Mouse (Mus musculus): ENCODE results near the gene Slc2a8. TPM values are rescaled to one million over a fixed set of nuclear protein-coding genes. Genes with fewer than 3 reads are reported as not detected.

Slc2a8 gene
- total and polyA plus RNA-seq, 3 experiments: 7.4 to 16.0 TPM; not detected in 1

DNA sequence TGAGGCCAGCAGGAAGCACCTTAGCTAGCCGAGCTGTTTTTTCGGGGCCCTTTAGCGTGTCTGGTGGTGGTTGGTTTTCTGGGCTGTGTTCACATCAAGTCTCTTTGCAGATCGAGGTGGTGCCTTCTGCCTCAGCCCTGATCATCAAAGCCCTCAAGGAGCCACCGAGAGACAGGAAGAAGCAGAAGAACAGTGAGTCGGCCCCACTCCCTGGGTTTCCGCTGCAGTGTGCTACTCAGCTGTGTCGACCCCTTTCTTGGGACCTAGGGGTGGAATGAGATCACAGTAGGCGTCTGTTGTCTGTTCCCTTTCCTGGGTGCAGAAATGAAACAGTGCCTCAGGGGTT, 19.0 kb downstream of the Slc2a8 start:
- peaks cover 50% of the 10 kb centered on the region for H3K79me2 ChIP-seq (ENCODE audit: control insufficient read depth, insufficient read depth, low read length, poor library complexity)
- H3K36me3 ChIP-seq (ENCODE audit: control insufficient read depth in 1 of 2, insufficient read depth in 2 of 2, low read length in 2 of 2): peaks cover 6 to 12% of the 10 kb centered on the region in 2 experiments
- DNase-seq (ENCODE audit: low read depth, low spot score): peak; percentile 49

DNA sequence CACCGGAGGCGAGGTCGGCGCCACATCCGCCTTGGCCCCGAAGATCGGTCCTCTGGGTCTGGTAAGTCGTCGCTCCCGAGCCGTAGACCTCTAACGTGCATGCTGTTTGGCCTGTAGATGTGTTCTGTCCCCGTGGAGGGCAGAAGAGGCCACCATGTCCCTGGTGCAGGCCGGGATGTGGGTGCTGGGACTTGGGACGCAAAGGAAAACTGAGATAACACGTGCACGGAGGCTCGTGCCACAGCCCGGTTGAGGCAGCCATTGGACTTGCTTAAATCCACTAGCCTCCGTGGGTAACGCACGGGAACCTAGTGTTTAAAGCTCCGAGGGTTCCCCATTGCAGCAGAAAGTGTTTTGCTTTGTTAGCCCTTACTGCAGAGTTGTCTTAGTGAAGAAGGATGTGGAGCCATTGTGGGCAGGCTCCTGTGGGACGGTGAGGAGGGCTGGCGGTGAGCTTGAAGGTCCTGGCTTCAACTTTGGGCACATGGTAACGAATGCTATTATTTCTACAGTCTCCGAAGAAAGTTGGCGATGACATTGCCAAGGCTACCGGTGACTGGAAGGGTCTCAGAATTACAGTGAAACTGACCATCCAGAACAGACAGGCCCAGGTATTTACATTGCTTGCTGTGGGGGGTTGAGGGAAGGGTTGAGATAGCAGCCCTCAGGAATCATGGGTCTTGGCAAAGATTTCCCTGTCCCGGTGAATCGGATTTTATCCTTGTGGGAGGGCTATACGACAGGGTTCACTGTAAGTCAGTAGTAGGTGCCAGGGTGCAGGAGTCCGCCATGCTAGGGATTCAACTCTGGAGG, 19.6 kb downstream of the Slc2a8 start:
- Histone ChIP-seq H3K9me3 (replicated peaks; ENCODE audit: insufficient read depth, low read length) (no peaks in the 10 kb centered on the region), H3K36me3 (ENCODE audit: control insufficient read depth in 1 of 2, insufficient read depth in 2 of 2, low read length in 2 of 2) (peaks cover 6 to 12% of the 10 kb centered on the region in 2 experiments), H3K27me3 (ENCODE audit: control insufficient read depth in 1 of 2, insufficient read depth in 2 of 2, low read length in 2 of 2) (no peaks in the 10 kb centered on the region), H3K4me1 (ENCODE audit: control insufficient read depth in 1 of 2, insufficient read depth in 2 of 2, low read length in 2 of 2) (peaks cover 0 to 13% of the 10 kb centered on the region in 2 experiments; a peak in 3 of 4 replicates), H3K9ac (ENCODE audit: control insufficient read depth, low read depth, low read length, poor library complexity, severe bottlenecking) (peak overlapping the region; percentile 91), H3K79me2 (ENCODE audit: control insufficient read depth, insufficient read depth, low read length, poor library complexity) (peaks cover 50% of the 10 kb centered on the region), H3K27ac (ENCODE audit: control insufficient read depth, low read depth, low read length) (peak overlapping the region; percentile 95), H3K4me3 (ENCODE audit: control insufficient read depth in 1 of 2, insufficient read depth in 1 of 2, low read depth in 2 of 2, low read length in 2 of 2) (peak overlapping the region; percentile 51 to 84)
- TF ChIP-seq POLR2AphosphoS5 (IDR thresholded peaks at IDR 0.05; ENCODE audit: borderline replicate concordance, low read depth, low read length) (0 out of 2 replicates have a peak, but pooled peaks have one; percentile 4), MAZ (IDR thresholded peaks at IDR 0.05; ENCODE audit: low read depth, low read length) (no peak), ZMIZ1 (IDR thresholded peaks at IDR 0.05; ENCODE audit: low read depth, low read length) (0 out of 2 replicates have a peak, but pooled peaks have one; percentile 13), UBTF (IDR thresholded peaks at IDR 0.05; ENCODE audit: borderline replicate concordance, insufficient read depth, low read depth, low read length) (no peak), POLR2A (IDR thresholded peaks at IDR 0.05; ENCODE audit: control insufficient read depth in 1 of 2, insufficient read depth in 1 of 2, low read depth in 1 of 2, low read length in 2 of 2, poor library complexity in 1 of 2) (peak; percentile 2 to 27; a peak in 2 of 4 replicates), POLR2AphosphoS2 (IDR thresholded peaks at IDR 0.05; ENCODE audit: low read length) (0 out of 2 replicates have a peak, but pooled peaks have one; percentile 24), GATA1 (IDR thresholded peaks at IDR 0.05; ENCODE audit: low read depth, low read length) (no peak), SMC3 (IDR thresholded peaks at IDR 0.05; ENCODE audit: low read depth, low read length) (no peak), HCFC1 (IDR thresholded peaks at IDR 0.05; ENCODE audit: low read depth, low read length) (0 out of 2 replicates have a peak, but pooled peaks have one; percentile 18), CHD1 (IDR thresholded peaks at IDR 0.05; ENCODE audit: low read depth, low read length) (peak; percentile 95; the same call in 1 of the 2 replicates), TBP (IDR thresholded peaks at IDR 0.05; ENCODE audit: low read depth, low read length) (0 out of 2 replicates have a peak, but pooled peaks have one; percentile 24)
- DNase-seq (ENCODE audit: low read depth, low spot score): peak; percentile 61

More for the DNA sequence above, 19.0 kb downstream of the Slc2a8 start:
- TF ChIP-seq POLR2A (IDR thresholded peaks at IDR 0.05; ENCODE audit: control insufficient read depth in 1 of 2, insufficient read depth in 1 of 2, low read depth in 1 of 2, low read length in 2 of 2, poor library complexity in 1 of 2) (peak in 1 of 2 experiments; percentile 9; a peak in 2 of 4 replicates), ZC3H11A (IDR thresholded peaks at IDR 0.05; ENCODE audit: low read depth, low read length) (no peak), ZMIZ1 (IDR thresholded peaks at IDR 0.05; ENCODE audit: low read depth, low read length) (0 out of 2 replicates have a peak, but pooled peaks have one; percentile 39), ZNF384 (IDR thresholded peaks at IDR 0.05; ENCODE audit: low read depth, low read length) (no peak)
- no peaks in the 10 kb centered on the region for H3K27me3 ChIP-seq (ENCODE audit: control insufficient read depth in 1 of 2, insufficient read depth in 2 of 2, low read length in 2 of 2)
- H3K9ac ChIP-seq (ENCODE audit: control insufficient read depth, low read depth, low read length, poor library complexity, severe bottlenecking): peak overlapping the region; percentile 91
- no peaks in the 10 kb centered on the region for H3K9me3 ChIP-seq (replicated peaks; ENCODE audit: insufficient read depth, low read length)
- H3K4me3 ChIP-seq (ENCODE audit: control insufficient read depth in 1 of 2, insufficient read depth in 1 of 2, low read depth in 2 of 2, low read length in 2 of 2): peak overlapping the region; percentile 51 to 84
- peak overlapping the region; percentile 95 for H3K27ac ChIP-seq (ENCODE audit: control insufficient read depth, low read depth, low read length)
- peaks cover 0 to 13% of the 10 kb centered on the region in 2 experiments; a peak in 3 of 4 replicates for H3K4me1 ChIP-seq (ENCODE audit: control insufficient read depth in 1 of 2, insufficient read depth in 2 of 2, low read length in 2 of 2)
